Mouse (Mus musculus) forebrain, embryonic 13.5 days (tissue): ENCODE results near the gene Hnrnpab. TPM values are rescaled to one million over a fixed set of nuclear protein-coding genes. Genes with fewer than 3 reads are reported as not detected.

Experiments
- ATAC-seq: fragments of 200-750 bp; cut with Nextera tagmentation; 2 replicates; pipeline ENCODE4 v1.8.0; 2017
- H3K27ac ChIP-seq: fragments of 300-500 bp; sonication (generic); 2 replicates; pipeline ENCODE4 v1.5.1; 2015; ENCODE audit warnings: inconsistent platforms, mild to moderate bottlenecking, moderate library complexity
- H3K27me3 ChIP-seq: fragments of 300-500 bp; sonication (generic); 2 replicates; pipeline ENCODE4 v1.6.1; 2015; ENCODE audit warnings: mild to moderate bottlenecking, inconsistent platforms
- H3K36me3 ChIP-seq: fragments of 300-500 bp; sonication (generic); 2 replicates; pipeline ENCODE4 v1.6.1; 2015; ENCODE audit warnings: mild to moderate bottlenecking, inconsistent platforms; ENCODE audit not compliant: poor library complexity, severe bottlenecking
- H3K4me1 ChIP-seq: fragments of 300-500 bp; sonication (generic); 2 replicates; pipeline ENCODE4 v1.6.1; 2015; ENCODE audit warnings: inconsistent platforms
- H3K4me2 ChIP-seq: fragments of 300-500 bp; sonication (generic); 2 replicates; pipeline ENCODE4 v1.6.1; 2015; ENCODE audit warnings: inconsistent platforms, mild to moderate bottlenecking, moderate library complexity
- H3K4me3 ChIP-seq: fragments of 300-500 bp; sonication (generic); 2 replicates; pipeline ENCODE4 v1.5.1; 2015; ENCODE audit warnings: mild to moderate bottlenecking, inconsistent platforms
- H3K9ac ChIP-seq: fragments of 300-500 bp; sonication (generic); 2 replicates; pipeline ENCODE4 v1.6.1; 2015; ENCODE audit warnings: mild to moderate bottlenecking, inconsistent platforms
- H3K9me3 ChIP-seq: fragments of 300-500 bp; sonication (generic); replicated peaks from 2 replicates; pipeline ENCODE4 v1.6.1; 2016; ENCODE audit warnings: inconsistent platforms
- WGBS: fragments of 180-500 bp; shearing (Covaris S2); methylation state at CpG from one replicate; pipeline ENCODE4 v1.1.7; 2015; 5-methylcytosine and 5-hydroxymethylcytosine counted together
- polyA plus RNA-seq: library from polyadenylated mRNA; unstranded; fragments of >200 nt; fragmentation: Nextera tagmentation; extraction: Ambion mirVana; gene quantifications from 2 replicates; pipeline ENCODE4 v1.2.1, GENCODE M21; 2015

Gene Hnrnpab
- polyA plus RNA-seq, 1 experiment from 2014 or later, result 646 TPM

GRCm38 (mm10) chr11:51646245-51646644 lies 39.6 kb upstream of the Hnrnpab start:
- H3K27me3 ChIP-seq, result peaks cover 24% of the 10 kb centered on the region
- H3K4me1 ChIP-seq, result peaks cover 30% of the 10 kb centered on the region
- ATAC-seq, result no peak
- H3K9ac ChIP-seq, result no peak overlapping the region
- H3K4me2 ChIP-seq, result no peak overlapping the region
- no peak overlapping the region for H3K27ac ChIP-seq
- H3K9me3 ChIP-seq, result no peaks in the 10 kb centered on the region
- H3K36me3 ChIP-seq, result 0 out of 2 replicates have a peak, but pooled peaks cover 3% of the 10 kb centered on the region
- WGBS, result 90% methylated on average over 7 of the region's 7 CpGs
- no peak overlapping the region for H3K4me3 ChIP-seq

GRCm38 (mm10) chr11:51645293-51645692 lies 38.6 kb upstream of the Hnrnpab start:
- 82% methylated on average over 13 of the region's 13 CpGs for WGBS
- Histone ChIP-seq H3K27me3 (peaks cover 15% of the 10 kb centered on the region), H3K27ac (no peak overlapping the region), H3K4me2 (no peak overlapping the region), H3K4me3 (no peak overlapping the region), H3K36me3 (0 out of 2 replicates have a peak, but pooled peaks cover 3% of the 10 kb centered on the region), H3K9ac (no peak overlapping the region), H3K4me1 (peaks cover 21% of the 10 kb centered on the region), H3K9me3 (no peaks in the 10 kb centered on the region)
- no peak for ATAC-seq

DNA sequence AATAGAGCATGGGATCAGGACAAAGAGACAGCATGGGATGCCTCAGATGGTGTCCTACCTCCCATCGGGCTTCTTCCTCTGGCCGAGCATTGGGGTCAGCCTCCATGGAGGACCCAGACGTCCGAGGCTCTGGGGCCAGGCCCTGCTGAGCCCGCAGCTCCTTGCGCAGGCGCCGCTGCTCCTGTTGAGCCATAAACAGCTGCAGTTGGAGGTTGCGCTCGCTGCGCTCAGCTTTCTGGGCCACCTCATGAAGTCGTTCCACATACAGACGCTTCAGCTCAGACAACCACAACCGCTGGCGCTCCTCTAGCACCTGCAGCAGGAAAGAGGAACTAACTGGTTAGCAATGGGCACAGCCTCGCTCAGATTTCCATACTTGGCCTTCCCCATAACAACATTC lies 37.6 kb upstream of the Hnrnpab start:
- H3K27ac ChIP-seq, result no peak overlapping the region
- H3K36me3 ChIP-seq, result 0 out of 2 replicates have a peak, but pooled peaks cover 3% of the 10 kb centered on the region
- H3K4me2 ChIP-seq, result no peak overlapping the region
- peaks cover 4% of the 10 kb centered on the region for H3K27me3 ChIP-seq
- 79% methylated on average over 16 of the region's 16 CpGs for WGBS
- peaks cover 10% of the 10 kb centered on the region for H3K4me1 ChIP-seq
- ATAC-seq, result no peak
- H3K9me3 ChIP-seq, result no peaks in the 10 kb centered on the region
- H3K4me3 ChIP-seq, result no peak overlapping the region
- H3K9ac ChIP-seq, result no peak overlapping the region

- H3K4me2 ChIP-seq, result no peak overlapping the region
- H3K4me3 ChIP-seq, result no peak overlapping the region
- no peaks in the 10 kb centered on the region for H3K27me3 ChIP-seq
- 0 out of 2 replicates have a peak, but pooled peaks cover 3% of the 10 kb centered on the region for H3K36me3 ChIP-seq
- peaks cover 5% of the 10 kb centered on the region for H3K4me1 ChIP-seq
- ATAC-seq, result no peak
- H3K27ac ChIP-seq, result no peak overlapping the region
- H3K9me3 ChIP-seq, result no peaks in the 10 kb centered on the region
- 62% methylated on average over 15 of the region's 15 CpGs for WGBS
- no peak overlapping the region for H3K9ac ChIP-seq
Measured at GRCm38 (mm10) chr11:51643761-51644160, 37.1 kb upstream of the Hnrnpab start.

DNA sequence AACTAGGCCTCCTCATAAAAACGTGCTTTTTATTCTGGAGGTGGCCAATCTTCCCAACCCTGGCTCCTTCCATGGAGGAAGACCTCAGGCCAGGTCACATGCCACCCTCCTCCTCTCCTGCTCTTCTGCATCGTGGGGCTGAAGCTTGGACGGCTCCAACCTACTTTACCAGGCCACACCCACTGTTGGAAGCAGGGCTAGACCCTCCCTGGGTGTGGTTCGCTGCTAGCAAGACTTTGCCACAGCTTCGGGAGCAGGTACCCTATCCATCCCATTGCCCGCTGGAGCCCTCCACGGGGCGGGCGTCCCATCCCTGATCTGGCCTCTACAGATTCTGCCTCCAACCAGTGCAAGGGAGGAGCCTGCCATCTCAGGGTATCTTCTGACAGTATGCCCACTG lies 36.6 kb upstream of the Hnrnpab start:
- 88% methylated on average over 9 of the region's 9 CpGs for WGBS

DNA sequence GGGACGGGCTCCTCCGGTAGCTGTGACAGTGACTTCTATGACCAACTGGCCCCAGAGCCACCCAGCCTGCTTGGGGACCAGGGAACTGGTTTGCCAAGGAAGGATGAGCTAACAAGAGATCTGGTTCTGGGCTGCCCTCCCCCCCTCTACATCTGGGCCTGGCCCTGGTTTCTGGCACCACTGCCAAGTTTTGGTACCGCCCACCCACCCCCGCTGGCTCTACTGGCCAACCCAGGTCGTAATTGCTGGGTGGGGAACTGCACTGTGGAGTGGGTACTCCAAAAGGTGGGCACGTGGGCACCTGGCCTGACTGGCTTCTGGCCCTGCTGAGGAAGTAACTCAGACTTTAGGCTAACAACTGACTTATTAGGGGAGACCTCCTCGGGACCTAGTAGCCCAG lies 34.1 kb upstream of the Hnrnpab start:
- 0 out of 2 replicates have a peak, but pooled peaks cover 3% of the 10 kb centered on the region for H3K36me3 ChIP-seq
- H3K27ac ChIP-seq, result no peak overlapping the region
- H3K4me3 ChIP-seq, result no peak overlapping the region
- ATAC-seq, result no peak
- H3K4me1 ChIP-seq, result peaks cover 8% of the 10 kb centered on the region
- H3K27me3 ChIP-seq, result 0 out of 2 replicates have a peak, but pooled peaks cover 4% of the 10 kb centered on the region
- no peak overlapping the region for H3K9ac ChIP-seq
- H3K9me3 ChIP-seq, result no peaks in the 10 kb centered on the region
- 89% methylated on average over 7 of the region's 7 CpGs for WGBS
- H3K4me2 ChIP-seq, result no peak overlapping the region

More for the DNA sequence above, 36.6 kb upstream of the Hnrnpab start:
- Histone ChIP-seq H3K4me1 (no peaks in the 10 kb centered on the region), H3K4me2 (no peak overlapping the region), H3K27me3 (0 out of 2 replicates have a peak, but pooled peaks cover under 1% of the 10 kb centered on the region), H3K4me3 (no peak overlapping the region), H3K27ac (no peak overlapping the region), H3K36me3 (0 out of 2 replicates have a peak, but pooled peaks cover 3% of the 10 kb centered on the region), H3K9ac (no peak overlapping the region), H3K9me3 (no peaks in the 10 kb centered on the region)
- no peak for ATAC-seq

GRCm38 (mm10) chr11:51638497-51638896 lies 31.9 kb upstream of the Hnrnpab start:
- Histone ChIP-seq H3K9ac (no peak overlapping the region), H3K4me1 (peaks cover 22% of the 10 kb centered on the region), H3K36me3 (no peaks in the 10 kb centered on the region), H3K9me3 (no peaks in the 10 kb centered on the region), H3K27ac (no peak overlapping the region), H3K27me3 (0 out of 2 replicates have a peak, but pooled peaks cover 4% of the 10 kb centered on the region), H3K4me3 (no peak overlapping the region), H3K4me2 (peak overlapping the region; percentile 34)
- ATAC-seq, result no peak
- WGBS, result 79% methylated on average over 5 of the region's 5 CpGs

- no peak for ATAC-seq
- H3K4me3 ChIP-seq, result no peak overlapping the region
Measured at GRCm38 (mm10) chr11:51637971-51638414, 31.3 kb upstream of the Hnrnpab start.

DNA sequence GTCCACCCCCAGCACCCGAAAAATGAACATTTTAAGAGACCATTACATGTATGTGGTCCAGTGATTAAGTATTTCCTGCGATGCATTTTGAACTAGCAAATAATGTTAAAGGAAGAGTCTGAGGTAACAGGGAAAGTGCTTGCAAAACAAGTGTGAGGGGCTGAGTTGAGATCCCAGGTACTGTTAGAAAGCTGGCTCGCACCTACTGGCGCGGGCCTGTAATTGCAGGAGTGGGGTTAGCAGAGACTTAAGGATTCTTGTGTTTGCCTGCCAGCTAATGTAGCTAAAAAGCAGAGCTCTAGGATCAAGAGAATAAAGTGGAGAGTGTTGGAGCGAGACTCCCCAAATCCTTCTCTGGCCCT lies 29.7 kb upstream of the Hnrnpab start:
- ATAC-seq, result peak; percentile 41; the same call in 1 of the 2 replicates

More at GRCm38 (mm10) chr11:51637971-51638414, 31.3 kb upstream of the Hnrnpab start:
- 2% methylated on average over 17 of the region's 17 CpGs for WGBS
- no peaks in the 10 kb centered on the region for H3K9me3 ChIP-seq
- H3K27me3 ChIP-seq, result 0 out of 2 replicates have a peak, but pooled peaks cover 4% of the 10 kb centered on the region
- 0 out of 2 replicates have a peak overlapping the region, but pooled peaks have one; percentile 10 for H3K9ac ChIP-seq
- peaks cover 22% of the 10 kb centered on the region for H3K4me1 ChIP-seq
- peak overlapping the region; percentile 34 for H3K4me2 ChIP-seq
- H3K27ac ChIP-seq, result no peak overlapping the region
- H3K36me3 ChIP-seq, result no peaks in the 10 kb centered on the region

DNA sequence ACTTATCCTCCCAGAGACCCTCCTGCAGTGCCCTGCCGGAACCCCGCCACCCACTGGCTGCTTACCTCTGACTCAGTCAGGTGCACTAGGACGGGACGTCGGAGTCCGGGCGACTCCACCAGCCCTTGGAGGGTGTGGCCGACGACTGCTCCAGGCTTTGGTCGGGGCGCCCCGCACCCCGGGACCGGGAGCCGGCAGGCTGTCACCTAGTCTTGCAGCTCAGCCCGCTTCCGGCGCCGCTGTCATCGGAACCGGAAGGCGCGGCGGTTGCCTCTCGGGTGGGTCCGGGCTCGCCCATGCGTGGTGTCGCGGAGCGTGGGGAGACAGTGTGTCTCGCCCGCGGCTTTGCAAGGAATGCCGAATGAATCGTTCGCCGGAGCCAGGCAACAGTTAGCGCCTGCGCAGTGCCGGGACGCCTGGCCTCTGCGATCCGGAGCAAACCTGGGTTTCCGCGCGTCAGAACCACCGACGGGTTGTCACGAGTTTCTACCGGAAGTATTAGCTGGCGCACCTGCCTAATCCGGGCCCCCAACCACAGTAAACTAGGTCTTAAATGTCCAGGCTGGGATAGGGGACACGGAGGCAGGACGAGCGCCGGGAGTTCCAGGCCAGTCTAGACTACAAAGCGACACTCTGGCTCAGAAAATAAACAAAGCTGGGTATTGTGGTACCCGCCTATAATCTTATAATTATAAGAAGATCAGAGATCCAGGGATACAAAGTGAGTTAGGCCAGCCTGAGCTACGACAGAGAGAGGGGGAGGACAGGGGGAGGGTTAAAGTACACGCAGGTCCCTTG lies 29.1 kb upstream of the Hnrnpab start, which contains the start of gene Rmnd5b:
TSS of gene Rmnd5b (minus strand) at position 372 of the 798 bp plus-strand sequence.
- Histone ChIP-seq H3K27ac (peak within 1 kb of the TSS; percentile 82), H3K9ac (peak within 1 kb of the TSS; percentile 74), H3K4me1 (peaks cover 22% of the 10 kb centered on the region), H3K27me3 (0 out of 2 replicates have a peak, but pooled peaks cover 4% of the 10 kb centered on the region), H3K9me3 (no peaks in the 10 kb centered on the region), H3K4me3 (peak within 1 kb of the TSS; percentile 78), H3K36me3 (0 out of 2 replicates have a peak, but pooled peaks cover 3% of the 10 kb centered on the region), H3K4me2 (peak within 1 kb of the TSS; percentile 78)
- under 1% methylated on average over 61 of the region's 61 CpGs for WGBS
- peak; percentile 93 for ATAC-seq

More for the DNA sequence above, 29.7 kb upstream of the Hnrnpab start:
- H3K9ac ChIP-seq, result peak overlapping the region; percentile 74
- no peaks in the 10 kb centered on the region for H3K9me3 ChIP-seq
- WGBS, result 4% methylated on average over 6 of the region's 6 CpGs
- peak overlapping the region; percentile 78 for H3K4me3 ChIP-seq
- H3K27me3 ChIP-seq, result 0 out of 2 replicates have a peak, but pooled peaks cover 4% of the 10 kb centered on the region
- H3K27ac ChIP-seq, result peak overlapping the region; percentile 82
- H3K4me2 ChIP-seq, result peak overlapping the region; percentile 78
- no peaks in the 10 kb centered on the region for H3K36me3 ChIP-seq
- peaks cover 22% of the 10 kb centered on the region for H3K4me1 ChIP-seq

GRCm38 (mm10) chr11:51635127-51635524 lies 28.5 kb upstream of the Hnrnpab start:
- Histone ChIP-seq H3K36me3 (0 out of 2 replicates have a peak, but pooled peaks cover 3% of the 10 kb centered on the region), H3K27me3 (0 out of 2 replicates have a peak, but pooled peaks cover 4% of the 10 kb centered on the region), H3K9me3 (no peaks in the 10 kb centered on the region), H3K4me2 (peak overlapping the region; percentile 78), H3K27ac (peak overlapping the region; percentile 82; the same call in 1 of the 2 replicates), H3K9ac (peak overlapping the region; percentile 74), H3K4me1 (peaks cover 22% of the 10 kb centered on the region), H3K4me3 (peak overlapping the region; percentile 78)
- peak; percentile 7; the same call in 1 of the 2 replicates for ATAC-seq
- WGBS, result 18% methylated on average over 6 of the region's 6 CpGs

DNA sequence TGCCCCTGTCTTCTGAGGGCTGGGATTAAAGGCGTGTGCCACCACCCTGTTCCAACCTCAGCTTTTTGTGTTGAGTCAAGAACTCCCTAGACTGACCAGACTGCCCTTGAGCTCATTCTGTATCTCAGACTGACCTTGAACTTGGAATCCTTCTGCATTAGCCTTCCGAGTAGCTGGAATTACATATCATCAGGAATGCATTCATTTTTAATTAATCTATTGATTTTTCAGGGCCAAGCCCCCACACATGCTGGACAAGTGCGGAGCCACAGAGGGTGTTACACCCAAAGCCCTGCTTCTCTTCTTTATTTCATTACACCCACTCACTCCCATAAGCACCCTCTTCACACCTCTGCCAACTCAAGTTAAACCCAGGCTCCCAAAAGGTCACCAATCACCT lies 27.1 kb upstream of the Hnrnpab start:
- Histone ChIP-seq H3K27ac (no peak overlapping the region), H3K4me1 (peaks cover 22% of the 10 kb centered on the region), H3K27me3 (0 out of 2 replicates have a peak, but pooled peaks cover 4% of the 10 kb centered on the region), H3K36me3 (peaks cover 13% of the 10 kb centered on the region), H3K9ac (no peak overlapping the region), H3K4me2 (no peak overlapping the region), H3K4me3 (no peak overlapping the region), H3K9me3 (no peaks in the 10 kb centered on the region)
- WGBS, result 98% methylated on average over 3 of the region's 3 CpGs
- no peak for ATAC-seq
